Mouse (Mus musculus): ENCODE data around the gene Csrnp2.
A peak's percentile ranks its signal among the peaks of the same experiment; 100 is the strongest.

Gene Csrnp2

DNA sequence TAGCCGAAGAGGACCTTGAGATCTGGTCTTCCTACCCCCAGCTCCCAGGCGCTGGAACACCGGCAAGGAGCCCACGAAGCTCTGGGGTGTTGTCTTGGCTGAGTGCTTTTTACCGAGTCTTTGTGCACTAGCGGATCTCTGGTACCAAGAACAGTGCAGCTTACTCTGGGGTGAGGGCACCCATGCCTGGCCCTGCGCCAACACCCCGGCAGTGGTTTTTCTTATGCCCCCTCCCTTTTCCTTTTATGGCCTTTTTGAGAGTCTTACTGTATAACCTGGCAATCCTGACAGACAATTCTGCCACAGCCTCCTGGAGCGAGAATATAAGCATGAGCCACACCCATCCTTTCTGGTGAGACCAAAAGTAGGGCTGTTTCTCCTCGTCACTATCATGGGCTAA, 16.9 kb downstream of the Csrnp2 start:
- DNase-seq (ENCODE audit: low read depth, low spot score), result no peak

- no peak for DNase-seq (ENCODE audit: low read depth, low spot score)
Measured at GRCm38 (mm10) chr15:100473926-100474503, 21.3 kb downstream of the Csrnp2 start.

GRCm38 (mm10) chr15:100470037-100470436, 25.3 kb downstream of the Csrnp2 start:
- DNase-seq (ENCODE audit: low read depth, low spot score), result no peak

GRCm38 (mm10) chr15:100469189-100469545, 26.1 kb downstream of the Csrnp2 start:
- DNase-seq (ENCODE audit: low read depth, low spot score), result no peak

- DNase-seq (ENCODE audit: low read depth, low spot score), result peak; percentile 84
Measured at GRCm38 (mm10) chr15:100468295-100469188, 26.7 kb downstream of the Csrnp2 start, which contains the start of gene Letmd1. Letmd1 (plus strand) TSS chr15:100469023.

GRCm38 (mm10) chr15:100467738-100468137, 27.6 kb downstream of the Csrnp2 start:
- DNase-seq (ENCODE audit: low read depth, low spot score), result no peak

- no peak for DNase-seq (ENCODE audit: low read depth, low spot score)
Measured at GRCm38 (mm10) chr15:100465432-100465831, 29.9 kb downstream of the Csrnp2 start.

- DNase-seq (ENCODE audit: low read depth, low spot score), result peak; percentile 50
Measured at GRCm38 (mm10) chr15:100463712-100464111, 31.6 kb downstream of the Csrnp2 start.

DNA sequence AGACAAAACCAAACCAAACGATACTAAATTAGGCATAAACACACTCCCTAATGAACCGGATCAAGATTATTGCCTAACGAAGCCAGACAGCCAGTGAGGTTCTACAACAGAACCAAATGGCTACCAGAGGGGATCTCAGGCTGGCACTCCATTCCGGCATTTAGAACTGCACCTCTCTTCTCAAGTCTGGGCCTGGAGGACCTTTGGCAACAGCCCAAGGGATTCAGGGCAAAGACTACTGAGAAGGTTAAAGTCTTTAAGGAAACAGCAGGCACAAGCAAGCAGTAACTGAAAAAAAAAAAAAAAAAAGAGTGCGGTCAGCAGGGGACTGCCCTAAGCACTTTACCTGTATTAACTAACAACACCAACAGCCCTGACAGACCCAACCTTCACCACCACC, 33.2 kb downstream of the Csrnp2 start:
- no peak for DNase-seq (ENCODE audit: low read depth, low spot score)

GRCm38 (mm10) chr15:100461646-100462045, 33.6 kb downstream of the Csrnp2 start:
- no peak for DNase-seq (ENCODE audit: low read depth, low spot score)

DNA sequence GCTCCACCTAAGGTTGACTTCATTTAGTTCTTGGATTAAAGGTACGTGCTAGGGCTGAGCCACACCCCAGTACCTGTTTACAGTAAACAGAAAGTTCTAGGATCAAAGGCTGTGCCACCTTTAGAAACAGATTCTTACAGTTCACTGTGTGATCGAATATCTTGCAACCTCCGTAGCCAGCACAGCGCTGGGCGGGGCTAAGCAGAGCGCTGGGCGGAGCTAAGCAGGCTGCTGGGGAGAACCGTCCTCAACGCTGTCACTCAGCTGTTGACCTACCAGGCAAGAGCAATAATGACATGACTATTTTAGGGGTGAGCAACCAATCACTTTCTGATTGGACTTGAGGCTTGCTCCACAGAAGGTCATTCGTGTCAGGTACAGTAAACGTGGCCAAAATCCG, 34.3 kb downstream of the Csrnp2 start:
- no peak for DNase-seq (ENCODE audit: low read depth, low spot score)

DNA sequence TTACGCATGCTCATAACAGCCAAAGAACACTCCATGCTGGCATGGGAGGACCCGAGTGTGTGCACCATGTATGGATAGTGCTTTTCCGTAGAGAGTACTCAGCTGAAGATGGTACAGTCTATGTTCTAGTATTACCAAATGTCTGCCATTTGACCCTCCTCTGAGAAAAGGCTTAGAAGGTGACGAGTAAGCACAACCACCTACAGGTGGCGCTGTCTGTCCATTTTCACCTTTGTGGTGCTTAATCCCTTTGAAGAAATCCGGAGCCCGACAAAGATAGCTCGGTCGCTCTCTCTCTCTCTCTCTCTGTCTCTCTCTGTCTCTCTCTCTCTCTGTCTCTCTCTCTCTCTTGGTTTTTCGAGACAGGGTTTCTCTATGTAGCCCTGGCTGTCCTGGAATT, 37.2 kb downstream of the Csrnp2 start:
- DNase-seq (ENCODE audit: low read depth, low spot score), result peak; percentile 74

GRCm38 (mm10) chr15:100457340-100457739, 37.9 kb downstream of the Csrnp2 start:
- DNase-seq (ENCODE audit: low read depth, low spot score), result peak; percentile 53

GRCm38 (mm10) chr15:100456356-100456991, 38.8 kb downstream of the Csrnp2 start:
- DNase-seq (ENCODE audit: low read depth, low spot score), result no peak

DNA sequence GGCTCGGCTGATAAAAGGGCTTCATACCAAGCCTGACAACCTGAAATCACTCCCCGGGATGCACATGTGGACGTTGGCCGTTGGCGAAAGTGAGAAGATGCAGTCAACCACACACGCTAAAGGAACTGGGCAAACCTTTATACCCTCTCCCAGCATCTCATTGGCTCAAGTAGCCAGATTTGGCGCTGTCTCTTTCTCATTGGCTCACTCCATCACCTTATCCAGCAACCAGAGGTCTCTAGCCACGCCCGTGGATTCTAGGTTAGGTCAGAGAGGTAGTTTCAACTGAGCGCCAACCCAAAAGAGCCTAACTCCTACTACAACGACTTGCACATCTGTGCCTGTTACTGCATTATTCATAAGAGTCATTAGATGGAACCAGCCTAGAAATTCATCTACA, 42.8 kb downstream of the Csrnp2 start:
- no peak for DNase-seq (ENCODE audit: low read depth, low spot score)

GRCm38 (mm10) chr15:100451245-100451644, 44.0 kb downstream of the Csrnp2 start:
- DNase-seq (ENCODE audit: low read depth, low spot score), result no peak

GRCm38 (mm10) chr15:100449495-100449894, 45.8 kb downstream of the Csrnp2 start:
- no peak for DNase-seq (ENCODE audit: low read depth, low spot score)

GRCm38 (mm10) chr15:100448572-100448971, 46.7 kb downstream of the Csrnp2 start:
- DNase-seq (ENCODE audit: low read depth, low spot score), result no peak

DNA sequence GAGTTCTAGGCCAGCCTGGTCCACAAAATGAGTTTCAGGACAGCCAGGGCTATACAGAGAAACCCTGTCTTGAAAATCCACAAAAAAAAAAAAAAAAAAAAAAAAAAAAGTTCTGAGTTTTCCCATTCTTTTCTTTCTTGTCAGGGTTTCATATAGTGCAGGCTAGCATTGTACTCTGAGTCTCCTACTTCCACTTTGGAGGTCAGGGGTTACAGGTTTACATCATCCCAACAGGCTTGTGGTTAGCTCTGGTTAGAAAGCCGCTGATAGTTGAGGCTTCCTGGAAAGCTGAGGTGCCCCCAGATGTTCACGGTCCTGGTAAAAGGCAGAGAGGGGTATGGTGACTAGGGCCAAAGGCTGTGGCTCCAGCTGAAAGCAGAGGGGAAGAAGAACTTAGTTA, 48.4 kb downstream of the Csrnp2 start:
- DNase-seq (ENCODE audit: low read depth, low spot score), result no peak

DNA sequence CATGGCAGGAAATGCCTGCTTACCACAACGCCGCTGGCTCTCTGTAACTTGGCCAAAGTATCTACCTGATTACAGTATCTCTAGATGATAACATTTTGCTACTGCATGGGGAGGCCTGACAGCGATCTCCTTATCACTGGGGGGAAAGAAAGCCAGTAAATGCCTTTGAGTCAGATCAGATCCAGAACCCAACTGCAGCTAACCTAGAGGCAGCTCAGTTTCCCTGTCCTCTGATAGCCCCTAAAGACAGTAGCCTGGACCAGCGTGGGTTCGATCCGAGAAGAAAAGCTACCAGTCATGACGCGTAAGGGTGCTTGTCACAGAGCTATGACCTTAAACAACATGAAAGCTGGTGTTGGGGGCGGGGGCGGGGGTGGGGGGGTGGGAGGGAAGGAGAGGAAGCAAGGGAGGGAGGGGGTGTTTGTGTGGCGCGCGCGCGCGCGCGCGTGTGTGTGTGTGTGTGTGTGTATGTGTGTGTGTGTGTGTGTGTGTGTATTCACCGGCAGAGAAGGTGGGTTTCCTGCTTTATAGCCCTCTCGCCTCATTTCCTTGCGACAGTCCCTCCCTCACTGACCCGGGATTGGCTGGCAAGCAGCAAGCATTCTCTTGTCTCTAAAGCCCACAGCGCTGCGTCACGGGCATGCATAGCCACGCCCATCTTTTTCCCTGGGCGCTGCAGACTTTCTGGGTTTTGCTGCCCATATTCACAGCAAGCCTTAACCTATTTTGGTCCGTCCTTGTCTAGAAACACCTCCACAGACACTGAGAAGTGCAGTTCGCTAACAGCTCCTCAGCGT, 52.0 kb downstream of the Csrnp2 start:
- peak; percentile 61 for DNase-seq (ENCODE audit: low read depth, low spot score)

DNA sequence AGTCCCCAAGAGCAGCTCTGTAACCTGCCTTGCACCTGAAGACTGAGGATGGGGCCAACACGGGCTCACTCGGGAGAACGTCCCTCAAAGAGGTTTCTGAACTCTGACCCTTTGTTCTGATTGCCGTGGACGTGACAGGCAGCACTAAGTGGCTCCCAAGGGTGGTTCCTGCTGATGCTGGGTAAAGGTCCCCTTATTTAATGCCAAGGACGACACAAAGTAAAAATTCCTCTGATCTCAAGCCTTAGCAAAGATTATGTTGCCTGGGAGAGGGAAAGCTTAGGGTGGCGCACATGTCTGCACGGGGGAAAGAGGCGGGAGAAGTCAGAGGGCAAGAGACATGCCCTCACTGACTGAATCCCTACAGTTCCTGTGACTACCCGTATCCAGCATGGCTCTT, 58.8 kb downstream of the Csrnp2 start:
- no peak for DNase-seq (ENCODE audit: low read depth, low spot score)

DNA sequence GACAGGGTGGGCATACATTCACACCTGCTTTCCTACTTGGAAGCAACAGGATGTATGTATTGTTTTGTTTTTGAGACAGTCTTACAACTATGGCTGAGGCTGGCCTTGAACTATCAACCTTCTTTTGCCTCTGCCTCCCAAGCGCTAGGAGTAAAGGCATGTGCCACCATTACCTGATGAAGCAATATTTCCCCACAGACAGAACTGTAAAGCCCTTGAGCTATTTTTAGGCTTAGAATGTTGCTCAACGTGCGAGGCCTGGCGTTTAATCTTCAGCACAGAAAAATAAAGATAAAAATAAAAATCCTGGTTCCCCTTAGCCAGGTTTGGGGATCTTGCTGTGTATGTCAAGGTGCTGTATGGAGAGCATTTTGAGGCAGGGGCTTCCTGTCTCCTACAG, 59.2 kb downstream of the Csrnp2 start:
- DNase-seq (ENCODE audit: low read depth, low spot score), result no peak

Data from retina, adult 2 months (tissue).